Mouse (Mus musculus) C2C12 (cell line): Measurements from ENCODE around the gene Stard13. TPM values are rescaled to one million over a fixed set of nuclear protein-coding genes. Genes with fewer than 3 reads are reported as not detected.

Experiments
- H3K27me3 ChIP-seq: one replicate; pipeline ENCODE4 v1.6.1; 2011; ENCODE audit not compliant: control insufficient read depth, insufficient read depth, insufficient read length
- H3K36me3 ChIP-seq: one replicate; pipeline ENCODE4 v1.6.1; 2011; ENCODE audit not compliant: control insufficient read depth, insufficient read depth
- H3K4me3 ChIP-seq: one replicate; pipeline ENCODE4 v1.5.1; 2011; ENCODE audit warnings: mild to moderate bottlenecking, control low read depth; ENCODE audit not compliant: poor library complexity, insufficient read depth, severe bottlenecking
- H3K79me2 ChIP-seq: one replicate; pipeline ENCODE4 v1.6.1; 2011; ENCODE audit not compliant: control insufficient read depth, insufficient read depth
- H3K79me3 ChIP-seq: one replicate; pipeline ENCODE4 v1.6.1; 2011; ENCODE audit warnings: low read depth, control low read depth
- H3ac ChIP-seq: one replicate; pipeline ENCODE3; 2011; ENCODE audit warnings: low read depth; ENCODE audit not compliant: control insufficient read depth, insufficient read length
- CEBPB ChIP-seq: IDR thresholded peaks from one replicate; pipeline ENCODE4 v1.6.1; 2011; ENCODE audit warnings: low read depth, mild to moderate bottlenecking, control low read depth, moderate library complexity
- CTCF ChIP-seq: IDR thresholded peaks from one replicate; pipeline ENCODE4 v1.5.1; 2011; ENCODE audit not compliant: control insufficient read depth, insufficient read depth, insufficient read length
- FOSL1 ChIP-seq: IDR thresholded peaks from one replicate; pipeline ENCODE4 v1.8.0; 2011; ENCODE audit warnings: mild to moderate bottlenecking, low read length; ENCODE audit not compliant: poor library complexity, insufficient read depth, severe bottlenecking
- MAX ChIP-seq: IDR thresholded peaks from one replicate; pipeline ENCODE4 v1.6.1; 2011; ENCODE audit warnings: mild to moderate bottlenecking, control low read depth
- MYOD1 ChIP-seq: IDR thresholded peaks from one replicate; pipeline ENCODE4 v1.6.1; 2011; ENCODE audit warnings: low read depth; ENCODE audit not compliant: control insufficient read depth, insufficient read length
- MYOG ChIP-seq: IDR thresholded peaks from one replicate; pipeline ENCODE4 v1.6.1; 2011; ENCODE audit not compliant: control insufficient read depth, insufficient read length; ENCODE audit errors: extremely low read depth
- USF1 ChIP-seq: IDR thresholded peaks from one replicate; pipeline ENCODE4 v1.6.1; 2011; ENCODE audit warnings: low read depth, mild to moderate bottlenecking, control low read depth, moderate library complexity
- polyA plus RNA-seq: library from polyadenylated mRNA; unstranded; fragments of >200 nt; fragmentation: generic; extraction: Trizol; gene quantifications from one replicate; pipeline ENCODE4 v1.2.1, GENCODE M21; 2012; ENCODE audit warnings: missing spikeins

The Stard13 gene
- polyA plus RNA-seq, 1 experiment: 6.6 TPM

- Histone ChIP-seq H3K79me2 (no peaks in the 10 kb centered on the region), H3K79me3 (no peaks in the 10 kb centered on the region), H3ac (no peak overlapping the region), H3K36me3 (peaks cover 14% of the 10 kb centered on the region), H3K4me3 (no peak overlapping the region), H3K27me3 (no peaks in the 10 kb centered on the region)
- no peak for TF ChIP-seq FOSL1
- no peak for TF ChIP-seq MYOD1
- no peak for TF ChIP-seq MAX
- TF ChIP-seq CEBPB: no peak
- TF ChIP-seq USF1: no peak
- no peak for TF ChIP-seq MYOG
- no peak for TF ChIP-seq CTCF
Measured at GRCm38 (mm10) chr5:151034715-151035512, 198.7 kb downstream of the Stard13 start.

GRCm38 (mm10) chr5:151028906-151029305 is 204.7 kb downstream of the Stard13 start:
- TF ChIP-seq CEBPB: no peak
- TF ChIP-seq CTCF: no peak

GRCm38 (mm10) chr5:151027171-151027570 is 206.5 kb downstream of the Stard13 start:
- TF ChIP-seq CEBPB (no peak), MYOD1 (no peak), MYOG (no peak), MAX (no peak), USF1 (no peak), CTCF (no peak), FOSL1 (no peak)
- Histone ChIP-seq H3ac (no peak overlapping the region), H3K4me3 (no peak overlapping the region), H3K79me3 (no peaks in the 10 kb centered on the region), H3K79me2 (no peaks in the 10 kb centered on the region), H3K27me3 (no peaks in the 10 kb centered on the region), H3K36me3 (no peaks in the 10 kb centered on the region)

More at GRCm38 (mm10) chr5:151028906-151029305, 204.7 kb downstream of the Stard13 start:
- no peak overlapping the region for H3ac ChIP-seq
- no peak overlapping the region for H3K4me3 ChIP-seq
- H3K36me3 ChIP-seq: no peaks in the 10 kb centered on the region
- no peaks in the 10 kb centered on the region for H3K79me2 ChIP-seq
- H3K79me3 ChIP-seq: no peaks in the 10 kb centered on the region
- H3K27me3 ChIP-seq: no peaks in the 10 kb centered on the region

GRCm38 (mm10) chr5:151026069-151026468 is 207.6 kb downstream of the Stard13 start:
- TF ChIP-seq FOSL1: no peak
- TF ChIP-seq MAX: no peak
- no peak for TF ChIP-seq MYOD1
- TF ChIP-seq MYOG: no peak
- TF ChIP-seq CTCF: no peak
- TF ChIP-seq CEBPB: no peak
- TF ChIP-seq USF1: no peak
- no peaks in the 10 kb centered on the region for H3K27me3 ChIP-seq
- H3K36me3 ChIP-seq: no peaks in the 10 kb centered on the region
- H3ac ChIP-seq: no peak overlapping the region
- H3K79me3 ChIP-seq: no peaks in the 10 kb centered on the region
- H3K4me3 ChIP-seq: no peak overlapping the region
- H3K79me2 ChIP-seq: no peaks in the 10 kb centered on the region

GRCm38 (mm10) chr5:151024483-151024882 is 209.2 kb downstream of the Stard13 start:
- Histone ChIP-seq H3K36me3 (no peaks in the 10 kb centered on the region), H3K4me3 (no peak overlapping the region), H3K79me3 (no peaks in the 10 kb centered on the region), H3K27me3 (no peaks in the 10 kb centered on the region), H3ac (no peak overlapping the region), H3K79me2 (no peaks in the 10 kb centered on the region)
- TF ChIP-seq USF1 (no peak), CEBPB (no peak), CTCF (no peak), FOSL1 (no peak)

GRCm38 (mm10) chr5:151023461-151023860 is 210.2 kb downstream of the Stard13 start:
- no peak for TF ChIP-seq CEBPB
- no peak for TF ChIP-seq USF1
- TF ChIP-seq MYOG: no peak
- no peak for TF ChIP-seq FOSL1
- no peak for TF ChIP-seq CTCF
- no peak for TF ChIP-seq MAX
- TF ChIP-seq MYOD1: no peak
- H3K79me2 ChIP-seq: no peaks in the 10 kb centered on the region
- H3K27me3 ChIP-seq: no peaks in the 10 kb centered on the region
- H3K36me3 ChIP-seq: no peaks in the 10 kb centered on the region
- no peak overlapping the region for H3ac ChIP-seq
- H3K4me3 ChIP-seq: no peak overlapping the region
- no peaks in the 10 kb centered on the region for H3K79me3 ChIP-seq
